Mouse (Mus musculus) C2C12 (cell line): ENCODE measurements around the gene Zfp644.

ENCODE experiments used
- CTCF ChIP-seq: IDR thresholded peaks from one replicate; pipeline ENCODE4 v1.5.1; 2011; ENCODE audit not compliant: control insufficient read depth, insufficient read depth, insufficient read length
- MAX ChIP-seq: IDR thresholded peaks from one replicate; pipeline ENCODE4 v1.6.1; 2011; ENCODE audit warnings: mild to moderate bottlenecking, control low read depth
- USF1 ChIP-seq: IDR thresholded peaks from one replicate; pipeline ENCODE4 v1.6.1; 2011; ENCODE audit warnings: low read depth, mild to moderate bottlenecking, control low read depth, moderate library complexity

DNA sequence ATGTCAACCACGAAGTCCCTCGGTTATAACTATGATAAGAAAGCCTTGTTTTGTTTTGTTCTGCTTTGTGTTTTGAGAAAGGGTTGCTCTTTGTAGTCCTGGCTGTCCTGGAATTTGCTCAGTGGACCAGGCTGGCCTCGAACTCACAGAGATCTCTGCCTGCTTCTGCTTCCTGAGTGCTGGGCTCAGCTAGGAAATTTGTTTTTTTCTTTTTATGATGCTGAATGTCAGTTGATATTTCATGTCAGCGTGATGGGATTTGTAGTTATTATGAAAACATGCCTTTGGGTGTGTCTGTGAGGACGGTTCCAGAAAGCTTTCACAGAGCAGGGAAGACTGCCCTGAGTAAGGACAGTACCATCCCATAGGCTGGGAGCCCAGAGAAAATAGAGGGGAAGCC is 25.7 kb upstream of the Zfp644 start:
- no peak for TF ChIP-seq CTCF
- no peak for TF ChIP-seq MAX
- no peak for TF ChIP-seq USF1
